Mouse (Mus musculus) cerebellum, postnatal 4 days (tissue): ENCODE measurements at regions not wholly inside any gene's neighbourhood (a gene's known extent, or its start where the extent isn't known, plus 50 kb on each side); places are given as distances from the start of the nearest gene placed in this dataset.

ENCODE experiments used
- DNase-seq, 2 experiments: peaks; one replicate each; pipeline ENCODE4 v3.0.0; 2022; ENCODE audit warnings: low spot score in 2 of 2, mixed read lengths in 1 of 2

GRCm38 (mm10) chr19:25729103-25729502, 56.9 kb downstream of the Dmrt2 start:
- DNase-seq, result no peak

- no peak for DNase-seq
Measured at GRCm38 (mm10) chr19:25729633-25730032, 57.4 kb downstream of the Dmrt2 start.

- DNase-seq, result no peak
Measured at GRCm38 (mm10) chr19:25778455-25778854, 106.2 kb downstream of the Dmrt2 start.

DNA sequence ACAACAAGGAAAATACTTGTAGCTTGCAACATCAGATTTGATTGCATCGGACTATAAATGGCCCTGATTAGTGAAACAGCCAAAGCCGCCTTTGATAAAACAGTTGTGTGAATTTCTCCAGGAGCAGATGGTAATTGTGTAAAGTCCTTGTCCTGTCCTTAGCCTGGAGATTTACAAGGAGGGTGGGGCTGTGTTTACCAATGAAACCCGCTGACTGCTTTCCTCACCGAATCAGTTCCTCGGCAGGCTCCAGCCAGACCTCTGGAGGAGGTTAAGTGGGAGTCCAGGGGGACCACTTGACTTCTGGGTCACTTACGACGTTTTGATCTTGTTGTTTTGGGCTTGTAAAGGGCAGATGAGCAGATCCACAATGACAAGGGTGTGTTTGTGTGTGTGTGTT, 107.1 kb downstream of the Dmrt2 start:
- DNase-seq, result no peak

- DNase-seq, result no peak
Measured at GRCm38 (mm10) chr19:25781314-25781713, 109.1 kb downstream of the Dmrt2 start.

DNA sequence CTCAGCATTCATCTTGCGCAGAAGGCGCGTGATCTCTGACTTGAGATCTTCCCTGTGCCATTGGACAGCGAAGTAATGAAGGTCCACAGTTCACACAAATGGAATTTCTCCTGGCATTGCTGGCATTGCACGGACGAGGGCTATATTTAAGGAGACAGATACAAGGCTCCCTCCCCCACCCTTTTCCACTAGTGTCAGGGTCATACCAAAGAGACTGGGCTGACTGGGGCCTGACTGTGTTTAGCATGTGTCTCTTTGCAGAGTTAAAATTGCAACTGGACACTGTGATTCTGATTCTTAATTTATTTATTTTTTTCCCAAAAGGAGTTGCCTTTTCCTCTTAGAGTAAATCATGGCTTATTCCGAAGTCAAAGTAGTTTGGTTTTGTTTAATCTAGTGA, 130.5 kb downstream of the Dmrt2 start:
- DNase-seq, result no peak

DNA sequence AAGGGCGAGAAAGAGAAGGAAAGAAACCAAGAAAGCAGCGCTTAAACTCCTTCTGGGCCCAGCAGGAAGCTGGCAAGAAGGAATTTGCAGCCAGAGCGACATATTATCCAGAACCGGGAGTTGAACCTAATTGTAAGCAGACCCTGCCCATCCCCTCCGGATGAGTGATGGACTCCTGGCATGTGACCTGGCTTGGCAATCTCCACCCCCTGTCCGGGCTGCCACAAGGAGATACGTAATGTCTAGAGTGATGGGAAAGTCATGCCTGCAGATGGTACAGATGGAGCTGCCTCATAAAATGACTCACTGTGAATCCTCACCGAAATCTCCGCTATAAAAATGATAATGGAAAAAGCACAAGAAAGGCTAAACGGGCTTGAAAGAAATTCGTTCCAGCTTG, 133.1 kb downstream of the Dmrt2 start:
- DNase-seq, result peak in 1 of 2 experiments; percentile 11

GRCm38 (mm10) chr19:25813651-25814050, 141.4 kb downstream of the Dmrt2 start:
- DNase-seq, result no peak

- DNase-seq, result no peak
Measured at GRCm38 (mm10) chr19:25845158-25845557, 172.9 kb downstream of the Dmrt2 start.

GRCm38 (mm10) chr19:25856344-25856743, 184.1 kb downstream of the Dmrt2 start:
- no peak for DNase-seq

DNA sequence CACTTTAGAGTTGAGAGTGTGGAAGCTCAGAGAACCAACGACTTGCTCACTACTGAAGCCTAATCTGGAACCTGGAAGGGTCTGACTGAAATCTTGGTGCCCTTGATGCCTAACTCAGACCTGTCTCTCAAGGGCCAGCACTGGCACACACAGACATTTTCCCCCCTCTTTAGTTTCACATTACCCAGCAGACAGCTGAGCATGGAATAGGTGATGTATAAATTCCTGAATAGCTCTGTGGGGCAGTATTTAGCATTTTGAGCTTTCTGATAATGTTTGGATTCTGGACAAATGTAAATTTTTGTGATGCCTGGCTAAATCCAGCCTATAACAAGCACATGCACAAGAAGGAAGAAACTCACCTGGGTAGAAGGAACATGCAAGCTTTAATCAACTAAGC, 191.1 kb downstream of the Dmrt2 start:
- no peak for DNase-seq

DNA sequence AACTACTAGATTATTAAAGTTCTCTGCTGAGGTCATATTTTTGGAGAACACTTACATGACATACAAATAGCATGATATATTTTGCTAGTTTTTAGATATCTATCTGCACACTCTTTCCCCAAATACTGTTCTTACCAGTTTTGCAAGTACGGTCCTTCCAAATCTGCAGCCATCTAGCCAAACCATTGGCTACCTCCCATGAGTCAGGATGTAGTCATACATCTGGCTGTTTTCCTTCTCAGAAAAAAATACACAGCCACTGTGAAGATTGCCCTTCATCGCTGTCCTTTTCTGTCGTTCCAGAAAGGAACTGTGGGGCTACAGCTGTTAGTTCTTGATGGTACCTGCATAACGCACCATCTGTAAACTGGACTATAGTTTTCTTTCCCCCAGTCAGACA, 234.5 kb downstream of the Dmrt2 start:
- DNase-seq, result no peak

- DNase-seq, result no peak
Measured at GRCm38 (mm10) chr19:25922052-25922451, 249.8 kb downstream of the Dmrt2 start.

- DNase-seq, result no peak
Measured at GRCm38 (mm10) chr19:25922806-25923205, 250.6 kb downstream of the Dmrt2 start.

DNA sequence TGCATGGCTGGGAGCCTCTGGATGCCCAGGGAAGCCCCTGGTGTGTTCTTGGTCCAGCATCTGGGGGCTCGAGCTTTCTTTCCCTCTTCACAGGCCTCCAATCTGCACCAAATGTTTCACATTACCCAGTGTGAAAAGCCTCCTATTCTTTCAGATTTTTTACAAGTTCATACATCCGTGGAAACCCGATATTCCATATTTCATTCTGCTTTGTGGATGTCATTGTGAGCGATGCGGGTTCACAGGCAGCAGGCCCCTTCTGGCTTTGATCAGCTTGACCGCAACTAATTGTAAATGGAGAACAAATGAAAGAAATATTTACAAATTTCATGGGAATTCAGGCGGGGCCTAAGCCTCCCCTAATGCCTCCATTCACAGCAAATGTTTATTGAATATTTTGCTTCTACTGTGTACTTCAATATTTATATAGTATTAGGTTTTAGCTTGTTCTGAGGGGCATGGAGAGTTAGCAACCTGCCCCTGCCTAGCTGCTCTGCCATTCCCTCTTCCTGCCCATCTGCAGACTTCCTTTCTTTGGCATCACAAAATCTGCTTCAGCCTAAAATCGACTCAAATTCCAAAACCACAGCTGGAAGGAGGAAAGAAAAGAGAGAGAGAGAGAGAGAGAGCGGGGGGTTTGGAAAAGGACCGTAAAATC, 251.6 kb downstream of the Dmrt2 start:
- DNase-seq, result no peak

DNA sequence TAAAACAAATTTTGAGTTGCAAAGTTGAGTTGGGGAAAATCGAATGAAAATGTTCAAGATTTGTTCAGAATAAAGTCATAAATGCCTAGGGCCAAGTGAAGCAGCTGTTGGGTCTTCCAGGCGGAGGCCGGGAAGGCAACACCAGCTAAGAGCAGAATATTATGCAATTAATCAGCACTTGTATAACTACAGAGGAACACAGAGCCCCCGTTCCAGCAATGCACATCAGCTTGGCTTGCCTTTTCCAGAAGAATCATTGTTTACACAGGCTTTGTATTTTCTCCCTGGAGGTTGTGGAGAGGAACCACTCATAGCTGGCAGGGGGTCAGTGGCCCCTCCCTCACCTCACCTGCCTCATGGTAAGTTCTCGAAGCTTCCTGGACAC, 252.2 kb downstream of the Dmrt2 start:
- no peak for DNase-seq

DNA sequence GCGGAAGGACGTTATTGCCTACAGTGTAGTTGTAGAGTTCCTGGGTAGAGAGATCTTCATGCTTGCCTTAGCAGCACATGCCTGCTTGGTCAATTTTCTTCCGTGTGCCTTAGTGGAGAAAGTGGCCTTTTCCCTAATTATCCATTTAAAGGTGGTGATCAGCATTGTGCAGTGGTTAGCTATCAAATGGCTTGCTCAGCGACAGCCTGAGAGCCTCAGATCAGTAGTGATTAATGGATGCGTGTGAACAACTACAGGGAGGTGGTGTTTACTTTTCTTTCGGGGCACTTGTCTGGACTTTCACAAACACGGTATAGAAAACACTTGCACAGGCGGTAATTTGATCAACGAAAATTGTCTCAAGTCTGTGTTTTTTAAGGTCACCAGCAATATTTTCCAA, 255.0 kb downstream of the Dmrt2 start:
- no peak for DNase-seq

DNA sequence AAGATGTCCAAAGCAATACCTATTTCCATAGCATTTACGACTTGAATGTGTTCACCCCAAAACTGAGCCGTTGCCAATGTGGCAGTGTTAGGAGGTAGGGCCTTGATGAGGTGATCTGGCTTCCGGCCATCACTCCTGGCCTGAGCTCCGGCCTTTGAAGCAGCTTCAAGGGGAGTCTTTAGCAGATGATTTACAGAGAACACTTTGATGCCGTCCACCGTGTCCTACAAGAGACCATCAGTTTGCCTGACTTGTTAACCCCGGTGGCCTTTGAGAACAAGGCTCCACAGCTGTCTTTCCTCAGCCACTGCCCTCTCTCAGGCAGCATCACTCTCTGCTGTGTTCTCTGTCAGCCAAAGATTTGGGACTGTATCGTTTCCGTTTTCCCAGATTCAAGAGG, 265.1 kb downstream of the Dmrt2 start:
- no peak for DNase-seq

DNA sequence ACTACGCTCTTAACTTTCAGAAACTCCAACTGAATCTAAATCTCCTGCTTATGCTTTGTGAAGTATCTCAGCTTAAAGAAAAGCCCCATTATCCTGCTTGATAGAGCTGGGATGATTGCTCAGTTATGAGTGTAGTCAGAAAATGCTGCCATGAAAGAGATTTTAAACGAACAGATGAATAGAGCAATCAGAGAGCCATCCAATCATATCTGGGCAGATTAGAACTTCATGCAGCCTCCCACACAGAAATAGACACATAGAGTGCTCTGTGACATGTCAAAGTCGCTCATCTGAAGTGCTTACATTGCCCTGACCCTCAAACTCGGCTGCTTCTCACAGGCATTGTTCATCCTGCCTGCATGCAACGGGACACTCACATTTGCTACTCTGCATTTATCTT, 299.0 kb downstream of the Dmrt2 start:
- no peak for DNase-seq

- DNase-seq, result no peak
Measured at GRCm38 (mm10) chr19:25975202-25975601, 303.0 kb downstream of the Dmrt2 start.

- no peak for DNase-seq
Measured at GRCm38 (mm10) chr19:25980308-25980707, 308.1 kb downstream of the Dmrt2 start.

DNA sequence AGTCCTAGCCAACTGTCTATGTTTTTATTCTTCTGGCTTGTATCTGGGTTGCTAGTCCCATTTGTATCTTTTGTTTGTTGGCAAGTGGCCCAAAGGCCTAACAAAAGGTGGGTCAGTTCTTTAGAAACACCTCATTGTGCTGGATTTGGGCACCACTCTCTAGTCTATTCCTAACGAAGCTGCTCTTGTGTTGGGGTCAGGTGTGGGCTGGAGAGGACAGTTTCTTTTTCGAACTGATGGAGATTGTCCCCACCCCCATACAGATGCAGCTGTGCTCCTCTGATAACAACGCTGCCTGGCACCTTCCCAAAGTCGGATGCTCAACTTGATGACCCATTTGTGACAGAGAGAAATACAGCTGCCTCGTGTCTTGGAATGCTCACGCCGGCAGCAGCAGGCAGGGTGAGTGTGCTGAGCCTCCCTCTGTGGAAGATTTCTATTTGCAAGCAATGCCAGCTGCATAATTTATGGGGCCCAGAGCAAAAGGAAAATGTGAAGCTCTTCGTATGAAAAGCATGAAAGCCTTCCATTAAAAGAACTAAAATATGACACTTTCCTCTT, 342.5 kb downstream of the Dmrt2 start:
- DNase-seq, result no peak

DNA sequence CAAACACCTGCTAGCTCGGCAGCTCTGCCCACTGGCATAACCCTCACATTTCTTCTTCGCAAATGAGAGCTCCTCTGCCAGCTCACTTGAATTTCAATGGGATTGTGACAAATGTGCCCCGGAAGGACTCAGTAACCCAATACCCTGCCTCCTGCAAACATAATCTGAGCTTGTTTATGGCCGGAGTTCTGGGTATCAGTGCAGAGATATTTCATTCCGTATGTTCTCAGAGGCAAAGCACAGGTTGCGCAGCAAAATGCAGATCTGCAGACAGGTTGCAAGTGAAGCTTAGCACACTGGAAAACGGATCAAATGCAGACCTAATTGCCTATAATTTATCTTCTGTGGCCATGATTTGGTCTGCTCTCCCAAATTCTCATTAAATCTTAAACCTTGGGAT, 348.9 kb downstream of the Dmrt2 start:
- DNase-seq, result no peak

DNA sequence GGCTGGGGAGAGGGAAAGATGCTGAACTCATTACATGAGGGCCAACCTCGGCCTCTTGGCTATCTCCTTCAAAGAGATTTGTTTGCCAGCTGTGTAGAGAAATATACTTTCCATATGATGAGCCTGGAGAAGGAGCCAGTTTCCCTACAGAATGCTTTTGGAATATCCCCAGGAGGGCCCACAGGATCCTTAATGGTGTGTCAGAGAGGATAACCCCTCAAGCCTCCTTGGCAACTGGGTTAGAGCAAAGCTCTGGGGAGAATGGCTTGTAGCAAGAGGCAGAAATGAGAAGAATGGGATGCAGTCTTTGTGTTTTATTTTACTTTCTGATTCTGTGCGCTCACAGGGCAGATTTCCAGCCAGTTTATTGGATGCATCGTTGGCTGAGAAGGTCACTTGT, 353.9 kb downstream of the Dmrt2 start:
- no peak for DNase-seq
